Mouse (Mus musculus) embryonic fibroblast, embryonic 13.5 days (primary cell): ENCODE results near the gene Myo1b.

Experiments
- CTCF ChIP-seq: IDR thresholded peaks from 2 replicates; pipeline ENCODE4 v1.5.1; 2011; ENCODE audit warnings: mild to moderate bottlenecking, control low read depth, low read length, moderate library complexity, borderline replicate concordance; ENCODE audit not compliant: insufficient read depth
- POLR2A ChIP-seq: IDR thresholded peaks from 2 replicates; pipeline ENCODE4 v1.6.1; 2011; ENCODE audit warnings: low read depth, mild to moderate bottlenecking, control low read depth, low read length, moderate library complexity

DNA sequence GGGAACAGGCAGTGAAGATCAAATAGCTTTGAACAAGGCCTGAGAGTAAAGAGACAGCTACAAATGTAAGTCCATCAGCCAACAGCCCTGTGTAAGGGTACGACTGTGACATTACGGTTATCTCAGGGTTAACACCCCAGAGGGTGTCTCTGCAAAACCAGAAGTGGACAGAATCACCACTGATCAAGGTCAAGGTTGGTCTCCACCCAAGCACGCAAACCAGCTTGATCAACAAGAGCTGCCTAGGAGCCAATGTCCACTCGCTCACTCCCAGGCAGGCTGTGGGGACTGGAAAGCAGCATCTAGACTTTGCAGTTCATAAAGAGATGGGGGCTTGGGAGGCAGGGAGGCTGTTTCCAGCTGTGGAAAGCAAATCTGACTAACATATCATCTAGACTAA is 23.9 kb downstream of the Myo1b start:
- no peak for TF ChIP-seq POLR2A
- TF ChIP-seq CTCF, result no peak
